Mouse (Mus musculus) hematopoietic stem cell, adult 5-6 weeks (primary cell): ENCODE measurements at regions not wholly inside any gene's neighbourhood (a gene's known extent, or its start where the extent isn't known, plus 50 kb on each side); places are given as distances from the start of the nearest gene placed in this dataset.

Source experiments
- ATAC-seq, 2 experiments: fragments of 125-278 bp in 1 of 2; replicated peaks in 1 of 2; 2 replicates each; pipeline ENCODE4 v1.8.0; 2016 to 2017; ENCODE audit warnings: inconsistent platforms in 2 of 2, mild to moderate bottlenecking in 2 of 2, moderate number of reproducible peaks in 2 of 2, low read depth in 1 of 2, moderate TSS enrichment in 1 of 2; ENCODE audit not compliant: low FRiP score in 2 of 2, poor library complexity in 2 of 2, severe bottlenecking in 2 of 2, insufficient read depth in 1 of 2, low TSS enrichment in 1 of 2

- no peak for ATAC-seq
Observed at GRCm38 (mm10) chr8:40127141-40127540, 547.7 kb upstream of the Adam24 start.

- ATAC-seq: peak; percentile 75 to 81; a peak in 3 of 4 replicates
Observed at GRCm38 (mm10) chr8:40132662-40133257, 542.1 kb upstream of the Adam24 start.

GRCm38 (mm10) chr8:40150911-40151797 lies 523.7 kb upstream of the Adam24 start:
- ATAC-seq: peak; percentile 93

GRCm38 (mm10) chr8:40152451-40152850 lies 522.4 kb upstream of the Adam24 start:
- no peak for ATAC-seq

- ATAC-seq: no peak
Observed at GRCm38 (mm10) chr8:40186715-40187583, 487.9 kb upstream of the Adam24 start.

- peak in 1 of 2 experiments; percentile 49; a peak in 1 of 4 replicates for ATAC-seq
Observed at GRCm38 (mm10) chr8:40187584-40187934, 487.3 kb upstream of the Adam24 start.

GRCm38 (mm10) chr8:40192266-40192665 lies 482.6 kb upstream of the Adam24 start:
- no peak for ATAC-seq

- ATAC-seq: no peak
Observed at GRCm38 (mm10) chr8:40193148-40193547, 481.7 kb upstream of the Adam24 start.

GRCm38 (mm10) chr8:40210871-40211270 lies 464.0 kb upstream of the Adam24 start:
- ATAC-seq: no peak

GRCm38 (mm10) chr8:40223521-40223920 lies 451.4 kb upstream of the Adam24 start:
- ATAC-seq: no peak

GRCm38 (mm10) chr8:40227262-40227661 lies 447.6 kb upstream of the Adam24 start:
- ATAC-seq: no peak
